Mouse (Mus musculus) kidney, adult 18-20 months (tissue): ENCODE data around the gene Miip.

ENCODE experiments used
- DNase-seq: peaks from one replicate; pipeline ENCODE4 v3.0.0; 2021

Miip gene

GRCm38 (mm10) chr4:147868450-147869031 lies at the start of gene Miip, which contains the start of gene Fv1:
Gene Miip, minus strand, starts transcription at chr4:147868816.
Gene Fv1, plus strand, starts transcription at chr4:147868979.
- peak; percentile 94 for DNase-seq

GRCm38 (mm10) chr4:147909486-147909885 lies 40.9 kb upstream of the Miip start:
- no peak for DNase-seq

- no peak for DNase-seq
These were observed 37.6 kb upstream of the Miip start for GRCm38 (mm10) chr4:147906230-147906629.

GRCm38 (mm10) chr4:147905090-147905659 lies 36.6 kb upstream of the Miip start:
- DNase-seq = no peak

DNA sequence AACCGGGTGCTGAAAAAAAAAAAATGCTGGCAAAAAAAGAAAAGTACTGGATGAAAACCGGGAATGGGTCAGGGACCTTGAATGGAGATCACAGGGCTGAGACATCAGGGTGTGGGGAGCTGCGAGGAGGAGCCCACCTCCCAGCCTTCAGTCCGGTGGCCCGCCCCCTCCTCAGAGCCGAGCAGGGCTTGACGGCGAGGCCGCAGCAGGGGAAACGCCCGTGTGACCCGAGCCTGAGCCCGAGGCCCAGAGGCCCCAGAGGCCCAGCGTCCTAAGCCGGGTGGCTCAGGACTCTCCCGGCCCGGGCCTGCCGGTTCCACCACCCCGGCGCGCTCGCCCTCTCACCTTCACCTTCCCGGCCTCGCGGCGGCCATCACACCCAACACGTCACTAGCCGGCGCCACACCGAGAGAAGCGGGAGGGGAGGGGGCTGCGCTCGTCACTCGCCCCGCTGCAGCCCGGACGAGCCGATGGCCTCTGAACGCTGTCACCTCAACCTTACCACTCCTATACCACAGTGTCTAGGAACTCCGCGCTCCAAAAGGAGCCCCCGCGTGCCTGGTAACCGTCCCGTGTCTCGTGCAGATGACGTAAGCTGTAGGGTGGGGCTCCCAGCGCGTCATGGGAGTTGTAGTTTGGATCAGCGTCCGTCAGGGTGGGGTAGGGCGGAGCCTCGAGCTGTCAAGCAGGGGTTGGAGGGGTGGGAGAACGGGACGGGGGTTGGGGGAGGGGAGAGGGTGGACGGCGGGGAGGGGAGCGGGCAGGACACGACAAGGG lies 35.9 kb upstream of the Miip start, which contains the start of gene Mfn2:
Mfn2 (minus strand) TSS at position 392 of the 777 bp plus-strand sequence.
- DNase-seq = peak; percentile 96

- DNase-seq = no peak
These were observed 35.0 kb upstream of the Miip start for GRCm38 (mm10) chr4:147903601-147904000.

- DNase-seq = peak; percentile 30
These were observed 34.4 kb upstream of the Miip start for GRCm38 (mm10) chr4:147902906-147903500.

DNA sequence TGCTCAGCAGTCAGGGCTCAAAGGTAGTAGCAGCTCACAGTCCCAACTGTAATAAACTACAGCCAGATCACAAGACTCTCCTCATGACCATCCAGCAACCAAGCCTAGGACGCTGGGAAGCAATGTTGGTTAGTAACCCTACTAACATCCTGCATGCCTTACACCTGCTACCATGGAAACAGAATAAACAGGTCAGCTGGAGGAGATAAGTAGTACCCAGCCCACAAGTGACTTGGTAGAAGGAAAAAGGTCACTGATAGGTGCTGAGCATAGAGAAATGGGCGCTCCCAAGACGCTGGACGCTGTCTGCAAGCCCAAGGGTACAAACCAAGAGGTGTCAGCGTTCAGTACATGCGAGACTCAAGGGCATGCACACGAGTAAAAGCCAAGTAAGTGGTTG lies 31.8 kb upstream of the Miip start:
- DNase-seq = no peak

DNA sequence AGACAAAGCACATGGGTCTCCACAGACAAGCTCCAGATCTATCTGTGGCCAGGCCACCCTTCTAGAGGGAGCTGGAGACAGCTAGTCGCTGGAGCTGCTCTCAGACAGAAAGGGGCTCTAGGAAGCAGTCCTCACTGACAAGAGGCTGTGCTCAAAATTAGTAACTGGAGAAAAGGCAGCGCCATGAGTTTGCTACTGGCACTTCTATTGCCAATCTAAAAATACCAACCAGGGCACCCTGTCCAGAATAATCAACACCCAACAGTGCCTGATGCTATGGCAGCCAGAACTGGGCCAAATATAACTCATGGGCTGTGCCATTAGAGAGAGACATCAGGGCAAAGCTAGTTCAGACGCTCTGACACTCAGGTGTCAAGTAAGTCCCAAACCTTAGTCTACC lies 28.7 kb upstream of the Miip start:
- no peak for DNase-seq

DNA sequence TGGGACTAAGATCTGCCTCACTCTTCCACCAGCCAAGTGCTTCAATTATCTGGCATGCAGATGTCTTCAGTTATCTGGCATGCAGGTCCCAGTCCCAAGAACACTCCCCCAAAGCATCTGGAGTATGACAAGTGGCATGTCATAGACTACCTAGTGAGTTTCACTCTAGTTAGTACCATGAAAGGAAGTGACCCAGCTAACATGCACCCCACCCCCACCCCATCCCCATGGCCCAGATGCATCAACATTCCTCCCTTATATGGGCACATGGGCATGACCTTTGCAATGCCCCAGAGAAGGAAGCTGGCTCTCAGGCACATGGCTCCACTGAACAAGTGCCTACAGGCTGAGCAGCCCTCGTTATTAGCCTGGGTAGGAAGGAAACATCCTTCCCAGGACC lies 27.8 kb upstream of the Miip start:
- DNase-seq = no peak

DNA sequence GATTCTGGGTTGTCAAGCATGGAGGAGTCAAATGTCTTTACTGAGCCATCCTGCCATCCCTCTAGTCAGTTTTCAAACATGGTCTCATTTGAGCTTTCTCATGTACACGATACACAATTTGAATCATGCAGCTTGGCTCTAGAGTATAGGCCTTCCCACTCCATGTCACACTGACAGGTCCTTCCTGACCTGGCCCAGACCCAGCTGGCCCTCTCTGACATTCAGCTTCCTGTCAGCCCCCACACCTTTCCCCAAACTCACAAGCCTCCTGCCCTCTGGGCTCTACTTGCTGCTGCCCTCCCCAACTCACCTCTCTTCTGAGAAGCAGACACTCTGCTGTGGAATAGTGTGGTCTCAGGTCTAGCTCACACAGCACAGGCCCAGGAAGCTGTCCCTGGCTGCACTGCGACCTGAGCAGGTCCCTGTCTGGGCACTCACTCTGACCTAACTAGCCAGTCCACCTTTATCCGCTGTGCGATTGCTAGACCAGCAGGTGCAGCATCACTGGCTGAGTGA lies 27.3 kb upstream of the Miip start:
- DNase-seq = no peak

- peak; percentile 24 for DNase-seq
These were observed 21.7 kb upstream of the Miip start for GRCm38 (mm10) chr4:147890341-147890740.

DNA sequence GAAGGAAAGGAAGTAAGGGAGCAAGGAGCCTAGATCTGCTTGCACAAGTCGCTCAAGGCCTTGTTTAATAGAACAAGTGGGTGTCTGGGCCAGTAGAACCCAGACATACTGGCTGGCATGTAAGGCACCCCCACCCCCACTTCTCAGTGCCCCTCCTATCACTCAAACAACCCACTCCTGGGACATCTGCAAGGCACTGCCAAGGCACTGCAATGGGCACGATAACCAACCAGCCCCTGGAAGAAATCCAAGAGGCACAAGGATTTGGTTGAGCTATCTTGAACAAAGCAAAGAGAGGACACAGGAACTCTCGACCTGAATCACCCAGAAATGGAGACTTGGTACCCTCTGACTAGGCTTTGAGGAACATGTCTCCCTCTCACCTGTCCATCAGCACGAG lies 19.6 kb upstream of the Miip start:
- no peak for DNase-seq

DNA sequence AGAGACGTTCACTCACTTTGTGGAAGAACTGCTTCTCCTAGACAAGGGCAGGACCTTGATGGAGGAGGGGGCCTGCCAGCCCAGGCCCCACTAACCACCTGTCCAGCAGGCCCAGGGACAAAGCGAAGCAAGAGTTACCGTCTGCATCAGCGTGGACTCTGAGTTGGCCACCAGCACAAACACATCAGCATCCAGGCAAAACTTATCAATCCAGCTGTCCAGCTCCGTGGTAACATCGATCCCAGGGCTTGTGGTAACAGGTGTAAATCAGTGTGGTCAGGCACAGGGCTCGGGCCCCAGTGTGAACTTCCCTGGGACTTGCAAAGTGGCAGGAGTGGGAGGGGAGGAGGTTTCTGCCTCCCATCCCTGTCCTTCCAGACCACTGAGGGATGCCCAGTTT lies 18.7 kb upstream of the Miip start:
- no peak for DNase-seq

DNA sequence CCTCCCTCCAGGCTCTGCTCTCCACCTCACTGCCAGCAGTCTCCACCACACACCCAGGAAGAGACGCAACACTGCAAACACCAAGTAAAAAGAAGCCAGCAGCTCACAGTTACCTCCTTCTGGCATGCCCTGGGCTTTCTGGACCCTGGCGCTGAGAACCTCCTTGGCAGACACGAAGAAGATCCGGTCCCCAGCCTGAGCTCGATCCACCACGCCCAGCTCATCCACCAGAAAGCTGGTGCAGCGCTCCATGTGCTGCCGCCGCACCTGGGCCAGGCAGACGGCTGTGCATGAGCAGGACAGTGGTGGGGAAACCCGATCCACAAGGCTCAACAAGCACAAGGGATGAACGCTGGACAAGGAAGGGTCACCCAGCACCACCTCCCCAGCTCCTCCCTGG lies 17.5 kb upstream of the Miip start:
- no peak for DNase-seq

DNA sequence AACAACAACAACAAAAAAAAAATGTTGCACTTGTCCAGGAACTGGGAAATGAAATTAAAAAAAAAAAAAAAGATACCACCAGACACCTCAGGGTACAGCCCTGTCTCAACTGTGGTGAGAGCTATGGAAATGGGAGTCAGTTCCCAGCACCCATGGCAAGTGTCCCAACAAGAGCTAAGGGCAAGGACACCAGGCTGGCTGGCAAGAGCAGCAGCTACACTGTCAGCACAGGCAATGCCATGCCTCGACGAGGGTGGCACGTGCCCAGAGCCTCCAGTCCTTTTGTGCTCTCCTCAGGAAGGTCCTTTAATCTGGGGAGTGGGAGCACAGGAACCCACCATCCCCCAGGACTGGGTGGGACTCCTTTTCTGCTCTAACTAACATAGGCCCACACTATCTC lies 15.5 kb upstream of the Miip start:
- no peak for DNase-seq

- DNase-seq = no peak
These were observed 14.4 kb upstream of the Miip start for GRCm38 (mm10) chr4:147883041-147883440.

DNA sequence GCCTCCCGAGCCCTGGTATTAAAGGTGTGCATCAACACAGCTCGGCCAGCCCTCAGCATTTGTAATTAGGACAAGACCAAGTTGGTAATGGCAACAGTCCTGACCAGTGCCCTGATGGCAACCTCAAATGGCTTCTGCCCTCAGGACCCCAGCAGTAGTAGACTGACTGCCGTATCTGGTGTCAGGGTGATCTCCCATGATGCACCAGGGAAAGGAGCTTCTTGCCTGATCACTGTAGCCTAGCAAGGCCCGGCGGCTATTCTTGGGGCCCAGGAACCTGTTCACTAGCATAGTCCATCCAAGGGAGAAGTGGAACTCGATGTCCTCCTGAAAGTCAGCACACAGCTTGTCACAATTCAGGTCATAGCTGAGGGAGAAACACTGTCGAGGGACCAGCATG lies 13.2 kb upstream of the Miip start:
- no peak for DNase-seq

DNA sequence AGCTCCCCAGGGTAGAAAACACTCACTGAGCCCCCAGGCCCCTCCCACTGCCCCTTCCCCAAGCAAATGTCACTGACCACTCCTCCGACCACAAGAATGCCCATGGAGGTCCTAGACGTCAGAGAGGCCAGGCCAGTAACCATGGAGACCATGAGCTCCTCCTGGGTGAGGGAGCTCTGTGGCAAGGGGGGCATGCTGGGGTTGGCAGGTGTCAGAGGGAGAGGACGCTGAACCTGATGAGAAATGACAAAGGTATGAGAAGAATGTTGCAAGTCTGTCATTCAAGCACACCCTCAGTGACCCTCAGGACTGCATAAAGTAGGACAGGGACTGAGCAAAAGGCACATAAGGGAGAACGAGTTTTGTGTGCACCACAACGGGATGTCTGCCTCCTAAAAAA lies 11.2 kb upstream of the Miip start:
- no peak for DNase-seq

- no peak for DNase-seq
These were observed 10.8 kb upstream of the Miip start for GRCm38 (mm10) chr4:147879456-147879855.

DNA sequence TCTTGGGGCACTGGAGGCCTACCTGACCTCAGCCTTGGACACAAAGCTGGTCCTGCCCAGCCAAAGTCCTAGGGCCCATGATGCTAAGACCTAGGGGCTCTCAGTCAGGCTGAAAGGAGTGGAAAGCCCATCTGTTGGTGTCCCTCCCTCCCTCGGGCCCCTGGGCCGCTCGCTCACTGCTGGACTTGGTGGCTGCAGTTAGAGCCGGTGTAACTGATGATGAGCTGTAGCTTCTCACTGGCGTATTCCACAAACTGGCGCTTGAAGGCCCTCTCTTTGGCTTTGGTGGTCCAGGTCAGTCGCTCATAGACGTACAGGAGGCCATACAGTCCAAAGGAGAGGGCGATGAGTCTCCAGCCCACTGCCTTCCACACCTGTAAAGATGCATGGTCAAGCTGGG lies 9.9 kb upstream of the Miip start:
- no peak for DNase-seq

DNA sequence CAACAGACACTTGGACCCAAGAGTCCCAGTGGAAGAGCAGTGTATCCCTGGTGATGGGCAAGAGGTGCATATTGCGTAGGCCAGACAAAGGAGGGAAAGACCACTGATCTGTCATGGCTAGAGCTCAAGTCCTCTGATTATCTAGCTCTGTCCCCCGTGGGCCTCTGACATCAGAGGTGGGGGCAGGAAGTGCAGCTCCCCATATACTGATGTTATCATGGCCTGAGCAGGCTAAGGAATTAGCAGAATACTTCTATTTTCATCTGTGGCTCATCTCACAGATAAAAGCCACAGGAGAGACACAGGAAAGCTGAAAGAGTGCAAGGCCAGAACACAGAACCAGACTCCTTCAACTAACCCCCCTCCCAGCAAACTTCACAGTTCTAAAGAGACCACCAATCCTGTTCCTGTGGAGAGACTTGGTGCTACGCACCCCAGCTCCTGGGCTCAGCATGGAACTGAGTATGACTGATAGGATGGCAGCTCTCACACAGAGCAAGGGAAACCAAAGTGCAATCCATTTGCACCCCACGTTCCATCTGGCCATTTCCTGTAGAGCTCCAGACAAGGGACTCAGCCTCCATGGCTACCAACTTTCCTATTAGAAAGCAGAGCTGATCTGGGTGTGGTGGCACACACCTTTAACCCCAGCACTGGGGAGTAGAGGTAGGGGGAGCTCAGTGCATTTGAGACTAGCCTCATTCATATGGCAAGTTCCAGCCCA lies 7.4 kb upstream of the Miip start:
- DNase-seq = no peak

- no peak for DNase-seq
These were observed 622 bp upstream of the Miip start for GRCm38 (mm10) chr4:147869238-147869637.
